Mouse (Mus musculus) G1E (cell line): ENCODE measurements around the gene Izumo4.

ENCODE experiments used
- CTCF ChIP-seq: IDR thresholded peaks from 2 replicates; pipeline ENCODE4 v1.5.1; 2012; ENCODE audit warnings: low read depth, low read length, inconsistent platforms, mixed read lengths
- GATA1 ChIP-seq: IDR thresholded peaks from 2 replicates; pipeline ENCODE4 v1.6.1; 2012; ENCODE audit warnings: borderline replicate concordance, low read length, inconsistent platforms, mixed read lengths
- GATA2 ChIP-seq: IDR thresholded peaks from 2 replicates; pipeline ENCODE4 v1.6.1; 2012; ENCODE audit warnings: low read depth, low read length, inconsistent platforms, borderline replicate concordance
- POLR2AphosphoS5 ChIP-seq: IDR thresholded peaks from 2 replicates; pipeline ENCODE4 v1.6.1; 2012; ENCODE audit warnings: low read depth, low read length, inconsistent platforms; ENCODE audit not compliant: insufficient replicate concordance
- TAL1 ChIP-seq: conservative IDR thresholded peaks from 2 replicates; pipeline ENCODE4 v1.6.1; 2012; ENCODE audit warnings: low read depth, low read length, inconsistent platforms, mixed read lengths

- TF ChIP-seq CTCF (no peak), GATA1 (no peak), TAL1 (no peak), GATA2 (no peak), POLR2AphosphoS5 (no peak)
These were observed 52.8 kb downstream of the Izumo4 start, which contains the start of gene Dot1l for GRCm38 (mm10) chr10:80754594-80755290.
